Mouse (Mus musculus) embryonic fibroblast, embryonic 13.5 days (primary cell): ENCODE results near the gene Lamc3. TPM values are rescaled to one million over a fixed set of nuclear protein-coding genes. Genes with fewer than 3 reads are reported as not detected.

ENCODE experiments used
- H3K27ac ChIP-seq: 2 replicates; pipeline ENCODE4 v1.5.1; 2012; ENCODE audit warnings: low read length, control low read depth, inconsistent platforms; ENCODE audit not compliant: insufficient read depth
- H3K4me1 ChIP-seq: 2 replicates; pipeline ENCODE4 v1.6.1; 2011; ENCODE audit warnings: low read length; ENCODE audit not compliant: control insufficient read depth, insufficient read depth
- H3K4me3 ChIP-seq: 2 replicates; pipeline ENCODE4 v1.5.1; 2011; ENCODE audit warnings: mild to moderate bottlenecking, control low read depth, low read length; ENCODE audit not compliant: insufficient read depth
- CTCF ChIP-seq: IDR thresholded peaks from 2 replicates; pipeline ENCODE4 v1.5.1; 2011; ENCODE audit warnings: mild to moderate bottlenecking, control low read depth, low read length, moderate library complexity, borderline replicate concordance; ENCODE audit not compliant: insufficient read depth
- POLR2A ChIP-seq: IDR thresholded peaks from 2 replicates; pipeline ENCODE4 v1.6.1; 2011; ENCODE audit warnings: low read depth, mild to moderate bottlenecking, control low read depth, low read length, moderate library complexity
- polyA plus RNA-seq: library from polyadenylated mRNA; stranded (reverse); fragments of >200 nt; gene quantifications from 2 replicates; pipeline ENCODE4 v1.2.4, GENCODE M21; 2011; ENCODE audit warnings: low read depth; ENCODE audit not compliant: missing spikeins, insufficient read length

Gene Lamc3
- polyA plus RNA-seq, 1 experiment: 0.09 TPM

DNA sequence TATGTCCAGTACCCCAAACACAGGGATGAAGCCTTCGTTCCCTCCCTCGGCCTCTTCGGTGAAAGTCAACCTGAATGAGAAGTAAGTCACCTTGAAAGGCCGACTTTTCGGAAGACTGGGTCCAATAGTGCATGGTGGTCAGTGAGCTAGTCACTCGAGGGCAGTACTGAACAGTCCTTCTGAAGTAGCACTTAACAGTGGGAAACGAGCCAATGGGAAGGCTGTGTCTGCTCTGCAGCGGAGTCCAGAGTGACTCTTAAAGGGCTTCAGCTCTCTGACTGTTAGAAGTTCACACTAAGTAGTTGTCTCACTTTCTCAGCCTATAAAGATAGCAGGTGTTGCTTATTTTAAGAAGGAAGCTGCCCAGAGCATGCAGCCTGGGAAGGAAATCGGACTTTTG lies 107.8 kb downstream of the Lamc3 start:
- no peaks in the 10 kb centered on the region for H3K4me1 ChIP-seq
- no peak for TF ChIP-seq POLR2A
- TF ChIP-seq CTCF: no peak
- no peak overlapping the region for H3K27ac ChIP-seq
- no peak overlapping the region for H3K4me3 ChIP-seq

DNA sequence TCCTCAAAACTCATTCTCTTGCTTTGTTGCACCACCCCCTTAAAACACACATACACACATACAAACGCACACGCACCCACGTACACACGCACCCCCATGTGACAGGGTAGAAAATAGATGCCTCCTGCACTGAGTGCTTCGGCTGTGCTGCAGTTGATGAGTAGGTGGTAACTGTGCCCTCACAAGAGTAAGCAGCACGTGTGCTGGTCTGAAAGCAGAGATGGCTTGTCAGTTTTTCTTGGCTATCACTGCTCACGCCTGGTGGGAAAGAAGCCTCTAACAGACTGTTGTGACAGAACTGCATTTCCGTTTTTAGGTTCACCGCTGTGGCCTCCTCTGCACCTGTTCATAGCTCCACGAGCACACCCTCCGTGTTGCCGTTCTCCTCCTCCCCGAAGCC lies 109.0 kb downstream of the Lamc3 start:
- H3K4me1 ChIP-seq: no peaks in the 10 kb centered on the region
- no peak overlapping the region for H3K27ac ChIP-seq
- TF ChIP-seq POLR2A: no peak
- TF ChIP-seq CTCF: no peak
- no peak overlapping the region for H3K4me3 ChIP-seq

Other genes with a start within 250 kb of the Lamc3 start
- not detected in 2 replicates for gene Prdm12, start 247.3 kb upstream of the Lamc3 start, polyA plus RNA-seq
- 23.1 and 24.9 TPM in 2 replicates for gene Exosc2, start 216.6 kb upstream of the Lamc3 start, polyA plus RNA-seq
- 58.9 and 61.6 TPM in 2 replicates for gene Abl1, start 198.9 kb upstream of the Lamc3 start, polyA plus RNA-seq
- gene Qrfp, start 76.7 kb upstream of the Lamc3 start, polyA plus RNA-seq: not detected in 2 replicates
- 0.11 TPM in 1 of 2 replicates, not detected in the other for gene Fibcd1, start 41.3 kb upstream of the Lamc3 start, polyA plus RNA-seq
- 20.8 and 39.6 TPM in 2 replicates for gene Aif1l, start 62.8 kb downstream of the Lamc3 start, polyA plus RNA-seq
- gene Nup214, start 87.1 kb downstream of the Lamc3 start, polyA plus RNA-seq: 42.3 and 60.7 TPM in 2 replicates
- not detected in 2 replicates for gene Fam78a, start 197.6 kb downstream of the Lamc3 start, polyA plus RNA-seq
- gene Plpp7, start 208.2 kb downstream of the Lamc3 start, polyA plus RNA-seq: 1.1 and 1.5 TPM in 2 replicates